Mouse (Mus musculus) A20 (cell line): ENCODE data around the gene Rbm17.

Experiments used
- DNase-seq: peaks from one replicate; pipeline ENCODE4 v3.0.0-alpha.2; 2011; ENCODE audit warnings: low read depth, low spot score

Gene Rbm17

DNA sequence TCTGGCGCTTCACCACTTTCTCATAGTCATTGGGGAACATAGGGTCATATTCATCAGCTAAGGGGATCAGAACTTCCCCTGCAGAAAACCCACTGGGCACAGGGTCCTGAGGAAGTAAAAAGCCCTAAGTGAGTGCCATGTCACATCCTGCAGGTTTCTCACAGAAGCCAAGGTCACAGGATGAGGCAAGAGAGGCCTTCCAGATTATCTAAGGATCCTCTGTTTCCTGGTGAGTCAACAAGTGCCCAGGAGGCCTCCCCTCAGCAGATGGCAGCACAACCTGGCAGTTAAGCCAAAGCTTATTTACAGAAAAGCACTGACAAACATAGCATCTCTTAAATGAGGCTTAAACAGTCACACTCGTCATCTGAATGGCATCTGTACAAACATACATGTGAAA, 7.3 kb downstream of the Rbm17 start:
- no peak for DNase-seq

DNA sequence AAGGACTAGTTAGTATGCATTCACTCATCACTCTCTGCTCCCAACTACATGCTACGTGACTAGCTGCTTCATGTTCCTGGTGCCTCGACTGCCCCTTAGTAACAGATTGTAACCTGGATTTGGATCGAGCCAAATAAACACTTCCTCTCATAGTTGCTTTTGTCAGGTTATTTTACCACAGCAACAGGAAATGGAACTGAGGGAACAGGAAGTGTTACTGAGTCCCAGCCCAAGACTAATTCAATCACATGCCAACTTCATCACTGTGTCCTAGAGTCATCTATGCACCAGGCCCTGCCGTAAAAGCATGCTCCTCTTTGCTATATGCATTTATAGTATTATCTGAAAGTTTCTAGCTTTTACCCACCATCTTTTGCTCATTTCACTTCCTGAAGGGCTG, 16.0 kb downstream of the Rbm17 start:
- no peak for DNase-seq

GRCm38 (mm10) chr2:11579399-11579798, 24.6 kb downstream of the Rbm17 start:
- DNase-seq, result no peak

GRCm38 (mm10) chr2:11578187-11578586, 25.8 kb downstream of the Rbm17 start:
- no peak for DNase-seq

DNA sequence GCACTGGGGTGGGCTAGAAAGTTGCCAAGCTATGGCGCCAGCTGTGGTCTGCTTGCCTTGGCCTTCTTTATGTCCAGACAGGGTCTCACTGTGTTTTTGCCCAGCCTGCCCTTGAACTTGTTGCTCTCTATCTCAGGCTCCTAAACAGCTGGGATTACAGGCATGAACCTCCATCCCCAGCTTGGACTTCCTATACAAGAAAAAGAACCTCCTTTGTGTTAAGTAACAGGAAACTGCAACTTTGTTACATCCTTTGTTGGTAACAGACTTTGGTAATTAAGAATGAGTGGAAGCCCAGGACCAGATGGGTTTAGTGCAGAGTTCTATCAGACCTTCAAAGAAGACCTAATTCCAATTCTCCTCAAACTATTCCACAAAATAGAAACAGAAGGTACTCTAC, 30.3 kb downstream of the Rbm17 start:
- DNase-seq, result no peak

- DNase-seq, result no peak
Observed at GRCm38 (mm10) chr2:11571004-11571535, 32.9 kb downstream of the Rbm17 start.

- no peak for DNase-seq
Observed at GRCm38 (mm10) chr2:11568471-11568870, 35.5 kb downstream of the Rbm17 start.

GRCm38 (mm10) chr2:11567781-11568362, 36.1 kb downstream of the Rbm17 start:
- peak; percentile 73 for DNase-seq

- no peak for DNase-seq
Observed at GRCm38 (mm10) chr2:11566898-11567297, 37.1 kb downstream of the Rbm17 start.

- DNase-seq, result no peak
Observed at GRCm38 (mm10) chr2:11566241-11566640, 37.7 kb downstream of the Rbm17 start.

- no peak for DNase-seq
Observed at GRCm38 (mm10) chr2:11564768-11565167, 39.2 kb downstream of the Rbm17 start.

DNA sequence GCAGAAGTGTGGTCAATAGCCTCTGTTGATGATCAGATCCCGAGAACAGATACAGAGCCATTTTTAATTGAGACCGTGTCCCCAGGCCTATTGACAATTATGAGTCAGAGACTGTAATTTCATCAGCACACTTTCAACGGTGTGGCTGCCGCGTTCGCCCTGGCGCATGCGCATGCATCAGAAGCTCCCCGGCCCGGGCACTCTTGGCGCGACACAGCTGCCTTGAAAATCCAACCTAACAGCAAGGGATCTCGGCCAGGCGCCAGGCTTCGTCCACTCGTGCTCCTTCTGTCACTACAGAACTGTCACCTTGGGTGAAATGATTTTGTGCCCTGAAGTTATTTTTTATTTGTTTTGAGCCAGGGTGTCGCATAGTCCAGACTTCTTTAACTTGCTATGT, 40.7 kb downstream of the Rbm17 start:
- no peak for DNase-seq

- DNase-seq, result no peak
Observed at GRCm38 (mm10) chr2:11558654-11559053, 45.3 kb downstream of the Rbm17 start.

- DNase-seq, result no peak
Observed at GRCm38 (mm10) chr2:11557244-11557643, 46.7 kb downstream of the Rbm17 start.

- DNase-seq, result no peak
Observed at GRCm38 (mm10) chr2:11555316-11555715, 48.6 kb downstream of the Rbm17 start.

GRCm38 (mm10) chr2:11553471-11554400, 50.2 kb downstream of the Rbm17 start, which contains the start of gene Pfkfb3:
Gene Pfkfb3 (minus strand): TSS chr2:11554077.
- DNase-seq, result peak; percentile 86

DNA sequence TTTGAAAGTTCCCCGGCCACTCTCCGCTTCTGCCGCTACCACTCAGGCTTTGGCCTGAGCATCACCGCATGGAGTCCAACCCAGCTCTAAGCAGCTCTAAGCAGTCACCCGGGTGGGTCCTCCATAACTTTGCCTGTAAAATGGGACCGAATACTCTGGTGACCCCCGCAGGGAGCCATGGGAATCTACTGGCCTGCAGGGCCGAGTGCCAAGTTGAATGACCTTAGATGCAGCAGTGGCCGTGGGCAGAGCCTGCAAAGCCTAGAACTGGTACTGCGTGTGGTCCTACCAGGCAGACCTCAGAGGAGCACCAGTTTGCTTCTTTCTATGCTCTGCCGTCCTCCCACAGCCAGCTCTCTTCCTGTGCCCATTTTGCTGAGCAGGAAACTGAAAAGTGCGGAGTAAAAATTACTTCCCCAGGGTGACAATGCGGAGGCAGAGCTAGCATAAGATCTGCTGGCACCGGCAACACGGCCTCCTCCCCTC, 50.9 kb downstream of the Rbm17 start:
- peak; percentile 73 for DNase-seq

GRCm38 (mm10) chr2:11552297-11552821, 51.6 kb downstream of the Rbm17 start:
- peak; percentile 87 for DNase-seq

DNA sequence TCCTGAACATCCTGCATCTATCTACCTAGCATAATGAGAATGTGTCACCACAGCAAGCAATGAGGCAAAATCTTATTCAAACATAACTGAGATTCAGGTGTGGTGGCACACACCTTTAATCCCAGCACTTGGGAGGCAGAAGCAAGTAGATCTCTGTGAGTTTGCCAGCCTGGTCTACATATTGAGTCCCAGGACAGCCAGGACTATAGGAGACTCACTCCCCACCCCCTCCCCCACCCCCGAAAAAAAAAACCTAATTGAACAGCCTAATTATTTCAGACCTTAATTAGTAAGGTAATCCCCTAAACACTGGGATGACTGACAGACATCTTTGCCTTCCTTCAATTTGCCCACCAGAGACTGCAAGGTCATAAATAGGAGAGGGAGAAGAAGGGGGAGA, 52.2 kb downstream of the Rbm17 start:
- DNase-seq, result no peak

DNA sequence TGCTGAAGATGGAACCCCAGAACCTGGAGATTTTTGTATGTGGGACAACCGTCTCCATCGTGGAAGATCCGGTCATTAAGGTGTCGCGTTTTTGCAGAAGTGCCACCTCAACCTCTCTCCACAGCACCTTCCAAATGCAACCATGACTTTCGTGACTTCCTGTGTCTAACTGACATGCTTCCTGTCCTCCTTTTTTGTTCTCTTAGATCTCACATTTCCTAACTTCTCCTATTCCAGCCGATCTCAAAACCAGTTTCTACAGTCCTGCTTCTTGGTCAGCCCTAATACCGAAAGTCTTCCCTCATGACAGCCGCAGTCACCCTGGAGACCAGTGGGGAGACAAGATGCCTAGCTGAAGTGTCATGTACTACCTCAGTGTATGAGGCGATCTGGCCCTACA, 55.4 kb downstream of the Rbm17 start:
- no peak for DNase-seq

GRCm38 (mm10) chr2:11547609-11548008, 56.3 kb downstream of the Rbm17 start:
- DNase-seq, result peak; percentile 80

DNA sequence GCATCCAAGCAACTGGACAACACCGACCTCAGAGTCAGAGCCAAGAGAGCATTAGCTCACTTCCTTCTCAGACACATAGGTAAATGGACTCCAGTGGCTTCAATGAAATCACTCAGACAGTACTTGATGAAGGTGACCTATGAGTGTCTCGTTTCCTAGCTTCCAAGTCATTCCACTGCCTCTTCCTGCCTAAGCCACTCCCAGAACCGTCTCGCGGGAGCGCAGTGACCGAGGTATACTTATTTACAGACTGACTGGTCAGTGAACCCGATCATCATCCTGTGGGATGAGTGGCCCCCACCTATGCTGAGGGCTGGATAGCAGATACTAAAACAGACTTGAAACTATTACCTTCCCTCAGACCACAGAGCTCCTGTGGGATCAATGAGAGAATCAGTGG, 57.9 kb downstream of the Rbm17 start:
- no peak for DNase-seq
